Mouse (Mus musculus) cerebellum, postnatal 25 days (tissue): ENCODE measurements around the gene Timp3.
"Not testable (repeated sequence)": the region's sequence is repeated elsewhere in the genome, so short reads cannot be mapped to it uniquely, and the experiment has no call there.

Source experiments
- DNase-seq, 2 experiments: peaks; one replicate each; pipeline ENCODE4 v3.0.0; 2021; ENCODE audit warnings: mixed read lengths in 2 of 2

Timp3 gene

DNA sequence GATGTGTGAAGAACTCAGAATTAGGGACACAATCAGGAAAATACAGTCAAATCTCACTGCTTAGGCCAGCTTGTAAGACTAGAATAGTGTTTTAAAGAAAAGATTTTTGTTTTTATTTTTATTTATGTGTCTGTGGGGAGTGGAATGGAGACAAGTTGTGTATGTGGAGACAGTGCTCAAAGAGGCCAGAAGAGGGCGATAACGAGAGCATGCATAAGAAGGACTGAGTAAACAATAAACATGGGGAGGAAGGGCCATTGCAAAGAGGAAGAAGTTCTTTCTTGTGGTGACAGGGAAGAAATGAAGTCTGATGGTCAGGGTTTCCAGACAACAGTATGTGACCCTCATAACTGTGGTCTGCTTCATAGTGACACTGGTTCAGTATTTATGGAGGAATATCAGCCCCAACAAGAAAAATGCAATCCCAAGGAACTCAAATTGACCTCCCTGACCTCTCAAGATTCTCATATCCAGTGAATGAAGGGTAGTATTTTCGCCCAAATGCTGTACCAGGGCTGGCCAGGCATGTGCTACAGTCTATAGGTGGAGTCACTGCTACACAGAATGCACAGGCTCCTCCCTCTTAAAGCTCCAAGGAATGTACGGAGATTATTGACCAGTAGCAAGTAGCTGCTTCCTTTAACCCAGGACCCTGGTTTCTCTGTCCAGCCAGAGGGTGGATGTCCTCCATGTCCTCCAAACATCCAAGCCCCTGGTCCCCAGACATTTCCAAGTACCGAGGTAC, 56.8 kb downstream of the Timp3 start:
- peak in 1 of 2 experiments; percentile 53 for DNase-seq

DNA sequence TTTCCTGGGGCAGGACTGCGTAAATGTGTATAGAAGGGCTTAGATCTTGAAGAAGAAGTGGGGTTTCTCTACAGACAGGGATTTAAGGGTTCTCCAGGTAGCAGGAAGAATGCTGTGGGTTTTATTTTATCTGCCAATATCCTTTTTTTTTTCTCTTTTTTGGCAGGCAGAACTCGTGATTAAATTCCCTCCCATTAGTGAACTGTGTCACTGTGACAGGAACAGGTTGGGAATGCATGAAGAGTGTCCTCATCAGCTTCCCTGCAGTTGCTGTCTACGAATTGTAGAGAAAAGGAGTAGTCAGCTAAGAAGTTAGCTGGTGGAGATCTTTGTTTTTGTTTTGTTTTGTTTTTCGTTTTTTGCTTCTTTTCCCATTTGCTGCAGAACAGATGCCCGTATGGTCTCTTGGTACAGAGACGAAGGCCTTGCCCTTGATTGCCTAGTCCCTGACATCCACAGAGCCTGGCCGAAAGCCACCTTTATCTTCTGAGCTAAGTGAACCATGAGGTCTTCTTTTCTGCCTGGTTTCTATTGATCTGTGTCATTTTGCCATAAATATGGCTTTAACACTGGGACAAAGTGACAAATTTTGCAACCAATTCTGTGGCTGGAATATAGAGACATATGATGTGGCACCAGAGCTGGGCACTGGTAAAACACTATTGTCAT, 58.3 kb downstream of the Timp3 start:
- DNase-seq, result peak in 1 of 2 experiments; percentile 45

- DNase-seq, result peak; percentile 62 to 64
These were observed 59.0 kb downstream of the Timp3 start for GRCm38 (mm10) chr10:86359208-86359607.

- peak; percentile 77 to 80 for DNase-seq
These were observed 59.5 kb downstream of the Timp3 start for GRCm38 (mm10) chr10:86359699-86360098.

DNA sequence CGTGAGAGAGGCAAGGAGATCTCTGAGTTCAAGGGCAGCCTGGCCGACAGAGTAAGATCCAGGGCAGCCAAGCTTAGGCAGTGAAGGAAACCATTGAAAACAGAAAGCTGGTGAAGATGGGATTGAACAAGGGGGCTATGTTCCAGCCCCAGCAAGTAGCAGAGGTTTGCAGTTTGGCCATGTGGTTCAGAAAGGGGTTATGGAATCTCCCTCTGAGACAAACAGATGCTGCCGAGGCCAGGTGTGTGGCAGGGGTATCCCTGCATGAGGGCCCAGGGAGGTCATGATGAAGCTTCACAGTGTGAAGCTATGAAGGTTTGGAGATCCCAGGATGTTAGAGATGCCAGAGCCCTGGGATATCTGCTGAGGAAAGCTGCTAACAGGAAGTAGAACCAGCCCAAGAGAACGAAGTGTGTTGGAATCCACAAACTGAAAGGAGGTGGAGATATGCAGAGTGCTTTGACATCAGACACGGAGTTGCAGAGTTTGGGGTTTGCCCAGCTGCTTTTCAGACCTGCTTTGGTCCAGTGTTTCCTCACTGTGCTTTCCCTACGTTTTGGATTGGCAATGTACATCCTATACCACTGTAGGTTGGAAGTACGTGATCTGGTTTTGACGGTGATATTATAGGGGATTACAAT, 63.6 kb downstream of the Timp3 start:
- no peak for DNase-seq

GRCm38 (mm10) chr10:86365632-86366092, 65.5 kb downstream of the Timp3 start:
- no peak for DNase-seq

DNA sequence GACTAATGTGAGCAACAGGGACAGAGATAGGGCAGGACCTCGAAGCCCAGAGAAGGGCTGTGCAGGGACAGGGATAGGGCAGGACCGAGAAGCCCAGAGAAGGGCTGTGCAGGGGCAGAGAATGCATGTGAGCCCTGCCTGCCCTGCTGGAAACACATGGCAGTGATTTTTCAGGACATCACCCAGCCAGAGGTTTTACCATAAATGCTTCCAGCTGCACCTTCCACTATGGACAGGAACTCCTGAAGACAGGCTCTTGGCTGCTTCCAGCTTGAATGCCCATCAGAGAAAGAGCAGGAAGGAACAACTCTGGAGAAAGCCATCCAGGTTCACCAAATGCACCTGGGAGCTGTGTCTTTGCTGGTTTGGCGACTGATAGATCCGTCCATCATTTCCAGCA, 67.2 kb downstream of the Timp3 start:
- DNase-seq, result no peak

DNA sequence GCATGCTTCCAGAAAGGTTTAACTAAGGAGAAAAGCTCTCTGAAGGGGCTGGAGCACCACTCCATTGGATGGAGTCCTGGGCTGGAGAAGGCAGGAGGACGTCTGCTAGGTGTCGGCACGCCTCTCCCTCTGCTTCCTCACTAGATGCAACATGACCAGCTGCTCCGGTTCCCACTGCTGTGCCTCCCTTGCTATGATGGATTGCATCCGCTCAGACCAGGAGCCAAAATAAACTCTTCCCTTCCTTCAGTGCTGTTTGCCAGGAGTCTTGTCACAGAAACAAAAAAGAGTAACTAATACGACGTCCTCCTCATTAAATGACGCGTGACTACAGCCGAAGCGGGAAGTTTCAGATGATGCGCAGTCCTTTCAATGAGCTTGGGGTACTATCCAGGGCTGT, 68.6 kb downstream of the Timp3 start:
- no peak for DNase-seq

GRCm38 (mm10) chr10:86369346-86369745, 69.2 kb downstream of the Timp3 start:
- no peak for DNase-seq

GRCm38 (mm10) chr10:86371561-86371960, 71.4 kb downstream of the Timp3 start:
- no peak for DNase-seq

- DNase-seq, result no peak
These were observed 73.9 kb downstream of the Timp3 start for GRCm38 (mm10) chr10:86374061-86374460.

GRCm38 (mm10) chr10:86375903-86376302, 75.7 kb downstream of the Timp3 start:
- peak in 1 of 2 experiments; percentile 34 for DNase-seq

- no peak for DNase-seq
These were observed 76.4 kb downstream of the Timp3 start for GRCm38 (mm10) chr10:86376392-86377185.

DNA sequence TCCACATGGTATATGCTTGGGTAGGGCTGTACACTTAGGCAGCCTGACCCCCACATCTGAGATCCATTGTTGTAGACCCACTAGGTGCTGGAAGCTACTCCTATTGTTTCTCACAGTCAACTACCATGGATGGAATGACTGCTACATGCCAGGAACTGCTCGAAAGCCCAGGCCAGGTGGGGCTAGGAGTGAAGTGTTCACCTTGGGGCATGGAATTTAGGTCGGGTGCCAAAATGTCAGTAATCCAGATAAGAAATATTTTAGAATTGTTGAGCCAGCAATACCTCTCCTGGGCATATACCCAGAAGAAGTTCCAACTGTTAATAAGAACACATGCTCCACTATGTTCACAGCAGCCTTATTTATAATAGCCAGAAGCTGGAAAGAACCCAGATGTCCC, 78.6 kb downstream of the Timp3 start:
- DNase-seq, result not testable (repeated sequence)

DNA sequence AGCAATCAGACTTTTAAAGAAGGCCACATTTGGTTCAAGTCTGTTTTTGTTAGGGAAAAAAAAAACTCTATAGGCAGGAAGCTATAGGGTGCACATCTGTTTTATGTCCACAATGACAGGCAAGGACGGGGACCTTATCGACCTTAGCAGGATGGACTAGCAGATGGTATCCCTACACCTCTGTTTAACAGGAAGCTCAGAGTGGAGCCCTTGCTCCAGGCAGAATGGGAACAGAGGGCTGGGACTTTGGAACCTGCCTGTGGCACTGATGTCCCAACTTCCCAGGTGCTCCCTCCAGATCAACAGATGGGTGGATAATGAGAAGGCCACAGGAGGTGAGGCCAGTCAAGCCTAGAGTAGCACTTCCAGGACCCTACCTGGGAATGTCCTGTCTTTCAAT, 80.5 kb downstream of the Timp3 start:
- DNase-seq, result no peak

GRCm38 (mm10) chr10:86381150-86381921, 81.2 kb downstream of the Timp3 start:
- DNase-seq, result no peak

GRCm38 (mm10) chr10:86381922-86382260, 81.7 kb downstream of the Timp3 start:
- no peak for DNase-seq

- no peak for DNase-seq
These were observed 84.5 kb downstream of the Timp3 start for GRCm38 (mm10) chr10:86384655-86385054.

DNA sequence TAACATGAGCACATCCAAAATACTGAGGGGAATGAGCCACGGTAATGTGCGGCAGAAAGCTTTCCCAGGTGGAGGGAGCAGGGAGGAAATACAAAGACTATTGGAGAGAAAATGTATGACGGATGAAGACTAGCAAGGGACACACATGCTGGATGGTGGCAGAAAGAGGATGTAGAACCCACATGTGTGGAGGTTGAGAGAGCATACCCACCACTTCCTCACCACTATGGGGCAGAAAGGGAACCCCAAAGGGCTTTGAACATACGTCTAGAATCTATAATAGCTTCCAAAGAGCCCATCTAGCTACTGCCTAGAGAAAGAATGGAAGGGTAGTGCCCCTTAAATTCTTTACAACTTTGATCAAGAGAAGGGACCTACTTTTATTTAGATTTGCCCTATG, 85.5 kb downstream of the Timp3 start:
- no peak for DNase-seq

DNA sequence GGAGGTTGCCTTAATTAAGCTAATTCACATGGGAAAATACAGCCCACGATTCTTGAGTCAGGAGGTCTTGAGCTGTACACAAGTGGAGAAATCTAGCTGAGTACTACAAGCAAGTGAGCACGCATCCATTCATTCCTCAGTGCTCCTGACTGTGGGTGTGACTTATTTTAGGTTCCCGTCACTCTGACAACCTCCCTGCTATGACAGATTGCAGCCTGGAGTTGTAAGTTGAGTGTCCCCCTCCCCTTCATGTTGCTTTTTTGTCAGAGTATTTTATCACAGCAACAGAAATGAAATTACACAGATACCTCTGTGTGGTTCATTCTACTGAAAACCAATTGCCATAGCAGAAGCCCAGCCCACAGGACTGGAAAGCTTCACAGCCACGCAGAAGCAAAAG, 86.1 kb downstream of the Timp3 start:
- no peak for DNase-seq

GRCm38 (mm10) chr10:86387821-86388440, 87.8 kb downstream of the Timp3 start:
- peak; percentile 66 to 76 for DNase-seq

DNA sequence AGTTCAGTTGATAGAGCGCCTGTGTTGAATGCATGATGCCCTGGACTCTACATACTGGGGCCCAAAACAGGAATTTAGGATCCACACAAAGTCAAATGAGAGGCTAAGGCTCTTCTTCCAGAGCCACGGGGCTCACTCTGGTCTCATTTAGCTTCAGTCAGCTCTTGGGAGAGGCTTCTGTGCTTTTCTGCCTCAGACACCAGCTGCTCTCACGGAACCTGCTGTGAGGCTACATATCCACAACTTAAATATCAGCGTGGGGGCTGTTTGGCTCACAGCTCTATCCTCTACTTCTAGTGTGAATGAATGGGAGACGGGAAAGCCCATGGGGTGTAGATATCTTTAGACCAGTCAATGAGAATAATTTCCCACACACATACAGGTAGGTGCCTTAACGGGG, 88.6 kb downstream of the Timp3 start:
- DNase-seq, result peak; percentile 32 to 55
